Mouse (Mus musculus) C2C12 (cell line): ENCODE measurements around the gene Numa1. TPM values are rescaled to one million over a fixed set of nuclear protein-coding genes. Genes with fewer than 3 reads are reported as not detected.
"Not testable (repeated sequence)": the region's sequence is repeated elsewhere in the genome, so short reads cannot be mapped to it uniquely, and the experiment has no call there.

Experiments
- H3K27me3 ChIP-seq: one replicate; pipeline ENCODE4 v1.6.1; 2011; ENCODE audit not compliant: control insufficient read depth, insufficient read depth, insufficient read length
- H3K36me3 ChIP-seq: one replicate; pipeline ENCODE4 v1.6.1; 2011; ENCODE audit not compliant: control insufficient read depth, insufficient read depth
- H3K4me3 ChIP-seq: one replicate; pipeline ENCODE4 v1.5.1; 2011; ENCODE audit warnings: mild to moderate bottlenecking, control low read depth; ENCODE audit not compliant: poor library complexity, insufficient read depth, severe bottlenecking
- H3K79me2 ChIP-seq: one replicate; pipeline ENCODE4 v1.6.1; 2011; ENCODE audit not compliant: control insufficient read depth, insufficient read depth
- H3K79me3 ChIP-seq: one replicate; pipeline ENCODE4 v1.6.1; 2011; ENCODE audit warnings: low read depth, control low read depth
- H3ac ChIP-seq: one replicate; pipeline ENCODE3; 2011; ENCODE audit warnings: low read depth; ENCODE audit not compliant: control insufficient read depth, insufficient read length
- CEBPB ChIP-seq: IDR thresholded peaks from one replicate; pipeline ENCODE4 v1.6.1; 2011; ENCODE audit warnings: low read depth, mild to moderate bottlenecking, control low read depth, moderate library complexity
- CTCF ChIP-seq: IDR thresholded peaks from one replicate; pipeline ENCODE4 v1.5.1; 2011; ENCODE audit not compliant: control insufficient read depth, insufficient read depth, insufficient read length
- FOSL1 ChIP-seq: IDR thresholded peaks from one replicate; pipeline ENCODE4 v1.8.0; 2011; ENCODE audit warnings: mild to moderate bottlenecking, low read length; ENCODE audit not compliant: poor library complexity, insufficient read depth, severe bottlenecking
- MAX ChIP-seq: IDR thresholded peaks from one replicate; pipeline ENCODE4 v1.6.1; 2011; ENCODE audit warnings: mild to moderate bottlenecking, control low read depth
- MYOD1 ChIP-seq: IDR thresholded peaks from one replicate; pipeline ENCODE4 v1.6.1; 2011; ENCODE audit warnings: low read depth; ENCODE audit not compliant: control insufficient read depth, insufficient read length
- MYOG ChIP-seq: IDR thresholded peaks from one replicate; pipeline ENCODE4 v1.6.1; 2011; ENCODE audit not compliant: control insufficient read depth, insufficient read length; ENCODE audit errors: extremely low read depth
- USF1 ChIP-seq: IDR thresholded peaks from one replicate; pipeline ENCODE4 v1.6.1; 2011; ENCODE audit warnings: low read depth, mild to moderate bottlenecking, control low read depth, moderate library complexity
- polyA plus RNA-seq: library from polyadenylated mRNA; unstranded; fragments of >200 nt; fragmentation: generic; extraction: Trizol; gene quantifications from one replicate; pipeline ENCODE4 v1.2.1, GENCODE M21; 2012; ENCODE audit warnings: missing spikeins

Numa1 gene
- polyA plus RNA-seq, 1 experiment: 80.4 TPM

GRCm38 (mm10) chr7:102035534-102035933, 101.6 kb downstream of the Numa1 start:
- Histone ChIP-seq H3K27me3 (no peaks in the 10 kb centered on the region), H3ac (no peak overlapping the region), H3K79me3 (no peaks in the 10 kb centered on the region), H3K79me2 (no peaks in the 10 kb centered on the region), H3K36me3 (peaks cover 49% of the 10 kb centered on the region), H3K4me3 (no peak overlapping the region)
- TF ChIP-seq USF1 (no peak), FOSL1 (no peak), CTCF (no peak), MYOG (no peak), MAX (no peak), CEBPB (no peak), MYOD1 (no peak)

GRCm38 (mm10) chr7:102037318-102037717, 103.4 kb downstream of the Numa1 start:
- H3K79me2 ChIP-seq: no peaks in the 10 kb centered on the region
- no peaks in the 10 kb centered on the region for H3K27me3 ChIP-seq
- H3K4me3 ChIP-seq: no peak overlapping the region
- H3K79me3 ChIP-seq: no peaks in the 10 kb centered on the region
- H3ac ChIP-seq: no peak overlapping the region
- peaks cover 53% of the 10 kb centered on the region for H3K36me3 ChIP-seq
- TF ChIP-seq MYOD1: no peak
- no peak for TF ChIP-seq MAX
- TF ChIP-seq CEBPB: no peak
- TF ChIP-seq CTCF: no peak
- no peak for TF ChIP-seq MYOG
- TF ChIP-seq USF1: no peak
- TF ChIP-seq FOSL1: no peak

- H3K79me3 ChIP-seq: no peaks in the 10 kb centered on the region
- TF ChIP-seq MAX: no peak
- no peak for TF ChIP-seq CEBPB
- no peak for TF ChIP-seq MYOG
- TF ChIP-seq FOSL1: no peak
- TF ChIP-seq USF1: no peak
- no peaks in the 10 kb centered on the region for H3K79me2 ChIP-seq
Measured at GRCm38 (mm10) chr7:102042314-102042713, 108.4 kb downstream of the Numa1 start.

GRCm38 (mm10) chr7:102048524-102048923, 114.6 kb downstream of the Numa1 start:
- H3K4me3 ChIP-seq, H3K79me2 ChIP-seq, H3ac ChIP-seq, H3K79me3 ChIP-seq, H3K27me3 ChIP-seq, H3K36me3 ChIP-seq: not testable (repeated sequence)

More at GRCm38 (mm10) chr7:102042314-102042713, 108.4 kb downstream of the Numa1 start:
- Histone ChIP-seq H3K4me3 (no peak overlapping the region), H3ac (no peak overlapping the region), H3K36me3 (peaks cover 34% of the 10 kb centered on the region), H3K27me3 (no peaks in the 10 kb centered on the region)

- peaks cover 56% of the 10 kb centered on the region for H3K79me2 ChIP-seq
- TF ChIP-seq FOSL1 (no peak), MYOG (no peak), MAX (no peak), CTCF (no peak), USF1 (no peak), MYOD1 (no peak), CEBPB (no peak)
- H3K27me3 ChIP-seq: no peaks in the 10 kb centered on the region
- peaks cover 39% of the 10 kb centered on the region for H3K79me3 ChIP-seq
- H3K36me3 ChIP-seq: peaks cover 19% of the 10 kb centered on the region
- no peak overlapping the region for H3ac ChIP-seq
- H3K4me3 ChIP-seq: no peak overlapping the region
Measured at GRCm38 (mm10) chr7:102061353-102061752, 127.4 kb downstream of the Numa1 start.

- H3K4me3 ChIP-seq: no peak overlapping the region
- TF ChIP-seq MYOG: no peak
- no peak for TF ChIP-seq CTCF
- no peak for TF ChIP-seq USF1
- TF ChIP-seq MYOD1: no peak
- TF ChIP-seq FOSL1: no peak
- TF ChIP-seq MAX: no peak
- no peak for TF ChIP-seq CEBPB
- H3K79me3 ChIP-seq: peaks cover 41% of the 10 kb centered on the region
- H3K79me2 ChIP-seq: peaks cover 62% of the 10 kb centered on the region
- H3ac ChIP-seq: no peak overlapping the region
- peaks cover 14% of the 10 kb centered on the region for H3K36me3 ChIP-seq
- no peaks in the 10 kb centered on the region for H3K27me3 ChIP-seq
Measured at GRCm38 (mm10) chr7:102062203-102062602, 128.3 kb downstream of the Numa1 start.

GRCm38 (mm10) chr7:102063891-102064290, 130.0 kb downstream of the Numa1 start:
- no peak overlapping the region for H3K4me3 ChIP-seq
- TF ChIP-seq FOSL1: no peak
- H3K27me3 ChIP-seq: no peaks in the 10 kb centered on the region
- H3ac ChIP-seq: no peak overlapping the region
- H3K79me3 ChIP-seq: peaks cover 41% of the 10 kb centered on the region
- peaks cover 68% of the 10 kb centered on the region for H3K79me2 ChIP-seq
- H3K36me3 ChIP-seq: peaks cover 14% of the 10 kb centered on the region

Other genes with a start within 250 kb of the Numa1 start
- gene Phox2a, start 115.8 kb upstream of the Numa1 start, polyA plus RNA-seq: 0.05 TPM
- gene Inppl1, start 95.9 kb upstream of the Numa1 start, polyA plus RNA-seq: 116 TPM
- gene Folr2, start 76.9 kb upstream of the Numa1 start, polyA plus RNA-seq: 0.08 TPM
- gene Anapc15, start 70.4 kb upstream of the Numa1 start, polyA plus RNA-seq: 85.0 TPM
- gene Folr1, start 63.3 kb upstream of the Numa1 start, polyA plus RNA-seq: 0.67 TPM
- gene Lamtor1, start 28.2 kb upstream of the Numa1 start, polyA plus RNA-seq: 200 TPM
- 0.12 TPM for gene Tomt, start 27.8 kb upstream of the Numa1 start, polyA plus RNA-seq
- gene Lrrc51, start 216 bp upstream of the Numa1 start, polyA plus RNA-seq: 1.7 TPM
- 0.95 TPM for gene Il18bp, start 84.6 kb downstream of the Numa1 start, polyA plus RNA-seq
- gene Rnf121, start 131.4 kb downstream of the Numa1 start, polyA plus RNA-seq: 55.8 TPM
- gene Xndc1, start 131.4 kb downstream of the Numa1 start, polyA plus RNA-seq: 13.2 TPM
- 0.16 TPM for gene Xntrpc, start 131.6 kb downstream of the Numa1 start, polyA plus RNA-seq
- not detected for gene Trpc2, start 149.0 kb downstream of the Numa1 start, polyA plus RNA-seq
- gene Art1, start 167.6 kb downstream of the Numa1 start, polyA plus RNA-seq: 0.05 TPM
- not detected for gene Art5, start 175.4 kb downstream of the Numa1 start, polyA plus RNA-seq
- gene Chrna10, start 182.7 kb downstream of the Numa1 start, polyA plus RNA-seq: 0.01 TPM